Mouse (Mus musculus) A20 (cell line): ENCODE measurements around the gene Mogat2.

ENCODE experiments used
- DNase-seq: peaks from one replicate; pipeline ENCODE4 v3.0.0-alpha.2; 2011; ENCODE audit warnings: low read depth, low spot score

Mogat2 gene

GRCm38 (mm10) chr7:99194511-99194910 lies 43.9 kb downstream of the Mogat2 start:
- no peak for DNase-seq

- no peak for DNase-seq
Measured at GRCm38 (mm10) chr7:99193926-99194325, 44.5 kb downstream of the Mogat2 start.

GRCm38 (mm10) chr7:99191411-99191810 lies 47.0 kb downstream of the Mogat2 start:
- DNase-seq, result no peak

- DNase-seq, result no peak
Measured at GRCm38 (mm10) chr7:99189885-99190284, 48.5 kb downstream of the Mogat2 start.

- DNase-seq, result no peak
Measured at GRCm38 (mm10) chr7:99188630-99189029, 49.8 kb downstream of the Mogat2 start.

- no peak for DNase-seq
Measured at GRCm38 (mm10) chr7:99187451-99187850, 51.0 kb downstream of the Mogat2 start.

GRCm38 (mm10) chr7:99185405-99185804 lies 53.0 kb downstream of the Mogat2 start:
- no peak for DNase-seq

- no peak for DNase-seq
Measured at GRCm38 (mm10) chr7:99183751-99184150, 54.7 kb downstream of the Mogat2 start.

GRCm38 (mm10) chr7:99182432-99183172 lies 55.8 kb downstream of the Mogat2 start, which contains the start of gene Dgat2:
Gene Dgat2, minus strand, starts transcription at chr7:99182719.
- peak; percentile 95 for DNase-seq

GRCm38 (mm10) chr7:99181619-99182431 lies 56.6 kb downstream of the Mogat2 start:
- DNase-seq, result peak; percentile 33

GRCm38 (mm10) chr7:99180162-99180561 lies 58.3 kb downstream of the Mogat2 start:
- no peak for DNase-seq

- DNase-seq, result no peak
Measured at GRCm38 (mm10) chr7:99179271-99179670, 59.1 kb downstream of the Mogat2 start.

- no peak for DNase-seq
Measured at GRCm38 (mm10) chr7:99177386-99177785, 61.0 kb downstream of the Mogat2 start.

- DNase-seq, result no peak
Measured at GRCm38 (mm10) chr7:99175666-99176065, 62.8 kb downstream of the Mogat2 start.

GRCm38 (mm10) chr7:99175118-99175517 lies 63.3 kb downstream of the Mogat2 start:
- DNase-seq, result no peak

- DNase-seq, result no peak
Measured at GRCm38 (mm10) chr7:99174006-99174405, 64.4 kb downstream of the Mogat2 start.

GRCm38 (mm10) chr7:99172898-99173297 lies 65.5 kb downstream of the Mogat2 start:
- no peak for DNase-seq

- no peak for DNase-seq
Measured at GRCm38 (mm10) chr7:99171730-99172463, 66.5 kb downstream of the Mogat2 start.

- DNase-seq, result no peak
Measured at GRCm38 (mm10) chr7:99170519-99170918, 67.9 kb downstream of the Mogat2 start.

GRCm38 (mm10) chr7:99169717-99170403 lies 68.6 kb downstream of the Mogat2 start:
- no peak for DNase-seq
